Mouse (Mus musculus) erythroblast, adult 5-6 weeks (primary cell): Measurements from ENCODE around the gene Clec2g. TPM values are rescaled to one million over a fixed set of nuclear protein-coding genes. Genes with fewer than 3 reads are reported as not detected.
"Not testable (repeated sequence)": the region's sequence is repeated elsewhere in the genome, so short reads cannot be mapped to it uniquely, and the experiment has no call there.

ENCODE experiments used
- ATAC-seq: replicated peaks from 2 replicates; pipeline ENCODE4 v1.8.0; 2016; ENCODE audit warnings: moderate number of reproducible peaks, mild to moderate bottlenecking, moderate TSS enrichment, inconsistent platforms; ENCODE audit not compliant: poor library complexity, low FRiP score, severe bottlenecking
- total RNA-seq, 2 experiments: library from RNA; stranded (forward) in 1 of 2; stranded (reverse) in 1 of 2; fragments of 150-400 nt in 1 of 2; fragments of 200-764, 138-1000 nt in 1 of 2; gene quantifications; 2 replicates each; pipeline versions ENCODE4 v1.2.3 to v1.2.4; 2015 to 2017; ENCODE audit warnings: low replicate concordance in 2 of 2

The Clec2g gene
- total RNA-seq, 2 experiments from 2014 or later = not detected

DNA sequence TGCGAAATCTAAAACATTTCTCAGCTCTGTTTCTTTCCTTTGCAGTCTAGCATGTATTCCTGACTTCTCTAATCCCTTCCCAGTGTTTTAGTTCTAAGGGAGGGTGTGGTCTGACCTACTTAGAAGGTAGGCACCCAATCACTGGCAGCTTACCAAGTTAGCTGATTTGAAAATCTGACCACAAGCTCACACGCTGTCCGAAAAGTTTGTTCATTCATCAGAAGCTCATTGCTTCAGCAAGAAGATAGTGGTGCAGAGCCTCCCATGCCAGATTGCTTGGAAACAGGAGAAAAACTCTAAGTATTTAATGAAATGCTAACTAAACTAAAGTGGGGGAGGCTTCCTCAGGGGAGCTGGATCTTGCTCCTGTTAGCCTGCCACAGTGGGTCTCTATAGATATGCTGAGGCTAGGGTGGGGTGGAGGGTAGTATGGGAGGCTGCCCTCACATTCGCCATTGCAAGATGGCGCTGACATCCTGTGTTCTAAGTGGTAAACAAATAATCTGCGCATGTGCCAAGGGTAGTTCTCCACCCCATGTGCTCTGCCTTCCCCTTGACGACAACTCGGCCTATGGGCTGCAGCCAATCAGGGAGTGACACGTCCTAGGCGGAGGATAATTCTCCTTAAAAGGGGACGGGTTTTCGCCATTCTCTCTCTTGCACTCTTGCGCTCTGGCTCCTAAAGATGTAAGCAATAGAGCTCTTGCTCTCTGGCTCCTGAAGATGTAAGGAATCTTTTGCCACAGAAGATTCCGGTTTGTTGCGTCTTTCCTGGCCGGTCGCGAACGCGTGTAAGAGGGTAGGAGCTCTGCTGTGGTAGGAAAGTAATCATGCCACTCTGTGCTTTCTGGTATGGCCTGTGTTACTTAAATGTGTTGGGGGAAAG is 36.6 kb downstream of the Clec2g start:
- ATAC-seq = not testable (repeated sequence)

DNA sequence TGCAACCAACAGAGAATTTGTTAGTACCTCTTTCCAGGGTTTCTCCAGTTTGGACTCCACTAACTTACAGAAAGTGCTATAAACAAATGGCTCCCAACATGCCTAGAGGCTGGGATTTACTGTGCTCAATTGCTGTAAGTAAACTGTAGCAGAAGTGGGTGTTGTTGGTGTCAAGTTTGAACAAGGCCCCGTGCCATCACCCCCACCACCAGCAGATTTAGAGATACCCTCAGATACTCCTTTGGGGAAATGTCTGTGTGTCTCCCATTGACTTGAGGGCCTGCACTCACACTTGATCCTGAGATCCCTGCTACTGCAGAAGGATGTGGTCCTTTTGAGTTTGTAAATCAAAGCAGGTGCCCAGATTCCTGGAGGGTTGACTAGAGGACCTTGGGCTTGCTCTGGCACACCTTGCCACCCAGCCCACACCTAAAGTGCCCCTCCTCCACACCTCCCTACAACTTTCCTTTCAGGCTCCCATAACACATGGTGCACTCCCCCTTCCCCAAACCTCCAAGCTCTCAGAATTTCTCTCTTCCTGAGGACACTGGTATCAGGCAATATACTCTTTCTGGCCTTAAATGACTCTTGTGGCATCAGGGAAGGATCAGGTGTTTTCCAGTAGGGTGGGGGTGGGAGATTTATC is 37.3 kb downstream of the Clec2g start:
- no peak for ATAC-seq

DNA sequence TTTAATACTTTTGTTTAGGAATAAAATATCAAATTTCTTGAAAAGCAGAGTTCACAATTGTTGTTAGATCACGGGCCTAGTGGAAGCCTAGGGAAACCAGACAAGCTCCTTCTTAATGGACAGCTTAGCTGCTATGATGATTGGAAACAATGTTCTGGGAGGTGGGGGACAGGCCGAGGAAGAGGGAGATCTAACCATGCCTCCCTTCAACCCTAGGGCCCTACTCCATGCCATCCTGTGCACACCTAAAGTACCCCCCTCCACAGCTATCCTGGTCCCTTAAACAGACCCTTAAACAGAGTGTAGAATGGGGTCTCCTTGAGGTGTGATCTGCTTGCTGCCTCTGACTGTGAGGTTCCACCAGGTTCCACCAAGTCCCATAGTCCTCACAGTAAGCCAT is 38.0 kb downstream of the Clec2g start:
- no peak for ATAC-seq

DNA sequence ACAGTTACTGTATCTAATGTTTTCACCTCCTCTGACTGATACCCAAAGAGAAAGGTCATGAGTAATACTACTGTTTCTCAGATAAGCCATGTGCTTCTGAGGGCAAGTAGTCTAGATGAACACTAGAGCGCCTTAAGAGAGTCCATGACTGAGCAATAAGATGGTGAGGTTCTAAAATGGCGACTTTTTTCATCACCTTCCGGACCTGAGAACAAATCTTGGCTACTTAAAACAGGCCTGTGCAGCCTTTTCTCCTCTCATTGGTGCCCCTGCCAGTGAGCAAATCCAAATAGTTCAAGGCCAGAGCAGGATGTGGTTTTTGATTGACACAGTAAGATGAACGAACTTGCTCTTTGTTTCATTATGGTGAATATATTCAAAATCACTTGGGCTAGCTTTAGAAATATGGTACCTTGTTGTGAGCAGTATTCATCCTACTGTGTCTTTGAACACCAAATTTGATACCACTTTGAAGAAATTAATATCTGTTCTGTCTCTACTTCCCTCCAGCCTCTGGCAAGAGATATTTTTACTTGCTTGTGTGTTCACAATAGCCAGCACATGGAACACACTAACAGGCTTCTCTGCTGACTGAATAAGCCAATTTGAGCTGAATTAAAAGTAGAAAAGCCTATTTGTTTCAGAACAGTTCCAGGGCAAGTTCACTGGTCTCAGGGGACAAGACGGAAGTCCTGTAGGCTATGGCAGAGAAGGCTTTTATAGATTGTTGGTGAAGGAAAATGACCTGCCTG is 38.7 kb downstream of the Clec2g start:
- no peak for ATAC-seq

DNA sequence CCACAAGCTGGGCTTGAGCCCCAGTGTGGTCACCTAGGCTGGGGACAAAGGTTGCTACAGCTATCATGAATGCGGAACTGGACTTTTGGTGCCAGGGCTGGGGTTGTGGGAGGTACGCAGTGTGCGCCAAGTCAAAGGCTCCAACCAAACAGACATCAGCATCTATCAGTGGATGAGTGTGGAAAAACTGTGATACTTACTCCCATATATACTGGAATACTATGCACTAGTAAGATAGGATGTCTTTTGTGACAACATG is 39.2 kb downstream of the Clec2g start:
- ATAC-seq = no peak

DNA sequence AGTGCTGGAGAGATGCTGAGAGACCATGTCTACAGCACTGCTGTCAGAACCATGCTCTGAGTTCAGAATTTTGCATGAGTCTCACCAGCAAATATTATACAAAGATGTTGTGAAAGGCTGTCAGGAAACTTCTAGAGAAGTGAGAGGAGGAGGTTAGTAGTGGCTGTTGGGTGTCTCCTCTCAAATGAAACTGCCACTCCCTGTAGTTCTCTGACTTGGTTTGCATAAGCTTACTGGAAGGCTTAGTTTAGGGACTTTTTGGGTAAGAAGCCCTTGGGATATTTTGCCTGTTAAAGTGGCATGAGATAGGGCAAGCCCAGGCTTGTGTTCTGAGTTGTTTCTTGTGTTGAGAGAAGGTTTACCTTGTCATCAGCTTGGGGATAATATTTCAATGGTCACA is 40.7 kb downstream of the Clec2g start:
- not testable (repeated sequence) for ATAC-seq

DNA sequence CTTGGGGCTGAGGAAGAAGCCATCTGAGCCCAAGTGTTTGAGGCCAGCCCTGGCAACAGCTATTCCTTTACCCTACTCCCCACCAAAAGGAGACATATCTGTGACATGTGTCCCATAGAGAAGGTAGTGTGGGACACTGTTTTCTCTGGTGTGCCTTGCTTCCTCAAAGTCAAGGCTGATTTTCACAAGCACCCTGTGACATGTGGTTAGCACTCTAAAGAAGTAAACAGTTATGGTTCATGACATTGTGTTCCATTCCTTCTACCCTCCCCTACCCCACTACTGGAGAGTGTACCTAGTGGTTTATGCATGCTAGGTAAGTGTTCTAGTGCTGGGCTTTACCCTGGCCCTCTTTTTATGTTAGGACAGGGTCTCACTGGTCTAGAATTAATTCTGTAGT is 42.0 kb downstream of the Clec2g start:
- no peak for ATAC-seq

DNA sequence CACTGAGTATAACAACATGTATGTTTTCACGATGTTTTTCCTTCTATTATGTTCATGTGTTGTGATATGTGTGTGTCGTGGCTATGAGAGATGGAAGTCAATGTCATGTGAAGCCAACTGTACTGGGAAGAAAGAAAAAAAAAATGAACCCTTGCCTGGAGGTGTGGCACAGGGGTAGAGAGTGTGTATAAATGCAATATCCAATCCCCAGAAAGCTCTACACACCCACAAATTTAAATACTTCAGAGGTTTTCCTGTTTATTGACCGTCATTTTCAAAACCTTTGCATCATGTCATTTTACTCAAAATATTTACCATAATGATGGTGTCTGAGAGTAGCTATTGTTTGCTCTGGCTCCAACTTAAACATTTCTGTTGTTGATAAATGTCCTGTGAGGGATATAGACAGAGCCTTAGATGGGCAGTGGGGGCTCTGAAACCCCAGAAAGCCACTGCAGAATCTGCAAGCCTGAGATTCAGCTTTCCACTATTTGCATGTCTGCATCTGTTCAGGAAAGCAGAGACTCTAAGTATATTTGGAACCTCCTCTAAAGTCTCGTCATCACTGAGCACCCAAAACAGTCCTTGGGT is 47.9 kb downstream of the Clec2g start:
- ATAC-seq = not testable (repeated sequence)

DNA sequence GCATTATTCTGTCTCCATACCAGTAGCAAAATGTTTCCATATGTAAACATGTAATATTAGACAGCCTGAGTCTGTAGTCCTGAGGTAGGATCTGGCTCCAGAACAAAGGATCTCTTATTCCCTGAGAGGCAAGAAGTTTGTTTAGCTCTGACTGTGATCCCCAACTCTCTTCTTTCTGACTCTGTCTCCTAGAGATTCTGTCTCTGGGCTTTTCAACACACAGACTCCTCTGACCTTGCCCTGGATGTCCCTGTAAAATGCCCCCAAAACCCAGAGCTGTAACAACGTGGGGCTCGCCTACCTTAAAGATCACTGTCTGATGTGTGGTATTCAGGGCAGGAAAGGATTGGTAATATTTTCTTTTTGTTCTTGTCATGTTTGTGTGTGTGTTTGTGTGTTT is 58.2 kb downstream of the Clec2g start:
- ATAC-seq = no peak

DNA sequence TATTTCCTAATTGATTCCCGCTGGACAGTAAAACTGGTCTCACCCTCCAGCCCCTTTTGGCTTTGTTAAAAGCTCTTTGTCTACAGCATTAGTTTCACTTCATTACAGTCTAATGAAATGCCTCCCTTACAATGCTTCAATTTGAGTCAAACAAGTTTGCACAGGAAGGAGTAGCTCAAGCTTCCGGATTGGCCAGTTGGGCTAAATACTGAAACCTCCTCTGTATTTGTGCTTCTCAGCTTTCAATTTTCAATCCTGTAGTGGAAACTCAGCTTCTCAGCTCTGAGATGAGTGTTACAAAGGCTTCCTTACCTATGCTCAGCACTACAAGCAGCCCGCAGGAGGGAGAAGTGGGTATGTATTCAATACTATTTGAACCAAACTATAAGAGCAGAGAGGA is 58.6 kb downstream of the Clec2g start:
- ATAC-seq = no peak

DNA sequence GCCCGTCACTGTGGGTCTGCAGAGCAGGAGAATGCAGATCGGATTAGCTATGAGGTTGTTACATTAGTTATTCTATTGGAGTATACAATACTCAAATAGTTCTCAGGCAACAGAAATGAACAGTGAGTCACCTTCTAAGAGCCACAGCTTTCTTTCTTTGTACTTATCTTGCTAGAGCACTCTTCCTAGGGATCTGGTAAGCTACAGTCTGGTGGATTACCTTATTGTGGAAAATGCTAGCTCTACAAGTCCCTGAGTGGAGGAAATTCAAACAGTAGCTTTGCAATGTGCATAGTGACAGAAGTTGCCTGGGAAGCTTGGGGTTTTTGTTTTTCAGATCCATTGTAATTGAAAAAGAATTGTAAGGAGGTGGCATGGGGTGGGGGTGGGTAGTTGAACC is 59.0 kb downstream of the Clec2g start:
- no peak for ATAC-seq

DNA sequence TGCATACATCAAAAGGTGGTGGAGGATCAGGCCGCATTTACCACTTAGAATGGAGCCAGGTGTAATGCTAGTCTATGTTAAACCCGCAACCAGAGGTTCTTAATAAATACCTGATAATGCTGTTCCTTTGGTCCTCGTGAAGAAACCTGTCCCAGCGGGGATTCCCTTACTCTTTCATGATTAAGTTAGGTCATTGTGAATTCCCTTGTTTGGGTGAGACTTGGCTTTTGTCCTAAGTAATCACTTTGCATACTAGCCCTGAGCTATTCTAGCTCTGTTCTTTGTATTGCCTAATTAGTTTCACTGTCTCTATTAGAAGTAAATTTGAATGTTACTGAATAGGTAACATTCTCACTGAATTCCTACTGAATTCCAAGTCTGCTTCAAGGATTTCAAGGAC is 60.2 kb downstream of the Clec2g start:
- ATAC-seq = no peak

DNA sequence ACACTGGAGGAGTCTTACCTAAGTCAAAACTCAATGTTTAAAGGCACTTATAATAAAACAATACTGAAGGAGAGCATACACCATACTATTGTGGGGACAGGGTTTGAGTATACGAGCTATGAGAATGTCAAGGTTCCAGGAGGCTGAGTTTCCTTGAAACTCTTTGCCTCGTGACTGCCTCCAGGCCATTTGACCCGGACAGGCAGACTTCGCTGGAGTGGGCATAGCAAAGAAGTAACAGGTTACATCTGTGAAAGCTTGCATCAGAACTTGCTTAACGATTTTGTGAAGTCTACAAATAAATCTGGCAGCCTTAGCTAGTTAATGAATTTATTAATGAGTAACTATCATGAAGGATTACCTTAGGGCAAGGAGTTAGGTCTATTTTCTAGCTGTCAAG is 60.6 kb downstream of the Clec2g start:
- no peak for ATAC-seq

DNA sequence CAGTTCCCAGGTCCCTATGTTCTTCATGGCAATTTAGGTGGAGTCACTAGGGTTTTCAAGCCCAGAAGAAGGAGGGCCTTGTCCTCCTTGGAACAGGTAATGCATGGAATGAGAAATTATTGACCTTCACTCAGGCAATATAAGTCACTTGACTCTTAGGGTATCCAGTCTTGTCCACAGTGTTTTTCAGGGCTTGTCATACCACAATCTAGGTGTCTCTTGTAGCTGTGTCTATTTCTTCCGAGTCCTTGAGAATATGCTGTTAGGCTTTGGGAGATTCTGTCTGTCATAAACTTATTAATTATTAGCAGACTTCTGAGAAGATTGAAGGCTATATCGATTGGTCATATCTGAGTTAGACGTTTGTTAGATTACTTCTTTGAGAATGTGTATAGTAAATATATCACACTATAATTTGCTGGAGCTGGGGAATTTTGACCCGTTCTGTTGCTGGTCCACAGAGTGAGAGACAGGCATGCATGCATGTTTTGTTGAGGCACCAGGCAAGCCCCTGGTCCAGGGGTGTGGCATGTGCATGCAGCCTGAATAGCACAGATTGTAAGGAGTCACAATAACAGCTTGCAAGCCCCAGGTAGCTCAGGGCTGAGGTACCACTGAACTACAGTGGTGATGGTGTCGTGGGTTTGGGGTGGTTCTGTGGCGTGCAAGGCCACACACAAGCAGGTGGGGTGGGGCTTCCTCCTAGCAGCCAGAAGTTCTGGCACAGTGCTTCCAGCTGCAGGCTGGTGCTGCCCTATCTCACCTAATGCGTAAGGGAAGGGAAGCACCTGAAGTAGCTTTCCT is 61.3 kb downstream of the Clec2g start:
- ATAC-seq = peak; percentile 28

DNA sequence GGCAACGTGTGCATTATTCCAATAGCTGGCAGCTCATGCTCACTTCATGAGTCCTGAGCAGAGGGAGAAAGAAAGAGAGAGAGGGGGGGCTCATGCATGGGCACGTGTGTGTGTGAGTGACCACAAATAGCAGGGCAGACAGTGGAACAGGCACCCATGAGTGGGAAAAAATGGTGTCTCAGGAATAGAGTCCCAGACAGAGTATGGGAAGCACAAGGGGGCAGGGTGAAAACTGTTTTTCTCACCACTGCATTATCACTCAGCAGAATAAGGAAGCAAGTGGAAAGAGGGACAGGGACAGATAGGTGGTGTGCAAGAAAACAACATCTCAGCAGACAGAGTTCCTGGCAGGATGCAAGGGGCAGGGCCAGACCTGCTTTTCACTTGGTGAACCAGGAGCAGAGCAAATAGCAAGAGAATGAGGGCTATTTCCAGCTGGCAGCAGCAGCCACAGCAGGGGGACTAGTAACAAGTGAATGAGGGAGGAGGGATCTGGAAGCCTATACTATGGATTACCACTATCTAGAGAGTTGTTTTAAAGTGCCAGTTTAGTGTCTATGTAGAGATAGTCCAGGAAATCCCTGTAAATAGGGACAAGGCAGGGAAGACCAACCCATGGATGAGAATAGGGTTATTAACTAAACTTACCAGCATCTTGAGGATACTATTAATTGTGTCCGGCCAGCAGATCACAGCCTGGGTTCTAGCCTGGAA is 62.0 kb downstream of the Clec2g start:
- peak; percentile 69 for ATAC-seq

DNA sequence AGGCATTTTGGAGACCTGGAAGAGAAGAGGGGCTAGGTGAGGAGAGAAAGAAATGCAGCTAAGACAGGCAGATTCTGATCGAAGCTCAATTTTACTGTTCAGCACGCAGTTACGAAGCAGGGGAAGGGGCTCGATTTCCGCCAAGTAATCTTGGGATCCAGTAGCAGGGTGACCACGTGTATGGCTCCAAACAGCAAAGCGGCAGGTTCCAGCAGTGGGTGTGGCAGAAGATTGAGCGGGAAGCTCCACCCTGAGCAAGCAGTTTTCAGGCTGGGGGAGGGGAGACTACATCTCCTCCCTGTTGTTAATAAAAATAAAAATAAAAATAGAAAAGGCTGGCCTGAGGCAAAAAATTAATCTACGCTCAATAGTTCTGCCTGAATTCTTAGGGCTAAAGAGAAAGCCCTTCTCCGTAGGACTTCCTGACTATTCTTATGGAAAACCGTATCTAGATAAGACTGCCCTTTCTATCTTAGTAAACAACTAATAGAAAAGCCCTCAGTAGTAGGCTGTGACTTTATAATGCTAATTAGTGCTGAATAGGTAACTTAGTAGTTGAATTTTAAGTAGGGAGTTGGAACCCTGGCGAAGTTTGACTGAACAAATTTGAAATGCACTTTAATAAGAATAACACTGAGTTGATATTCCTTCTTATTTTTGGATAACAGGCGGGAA is 62.7 kb downstream of the Clec2g start:
- ATAC-seq = no peak

DNA sequence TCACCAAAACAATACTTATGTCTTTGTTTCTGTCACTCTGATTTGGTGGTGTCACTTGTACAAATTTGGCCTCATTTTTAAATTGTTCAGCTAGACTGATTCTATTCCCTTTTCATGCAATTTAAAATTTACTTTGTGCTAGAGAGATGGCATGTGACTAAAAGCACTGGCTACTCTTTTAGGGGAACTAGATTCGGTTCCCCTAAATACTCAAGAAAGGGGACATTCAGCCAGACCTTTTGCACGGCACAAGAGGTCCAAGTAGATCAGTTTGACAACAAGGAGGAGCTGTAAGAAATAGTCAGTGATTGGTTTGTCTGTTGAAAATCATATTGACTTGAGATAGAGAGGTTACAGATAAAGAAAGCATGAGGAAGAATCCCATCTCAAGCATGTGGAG is 67.2 kb downstream of the Clec2g start:
- ATAC-seq = no peak

DNA sequence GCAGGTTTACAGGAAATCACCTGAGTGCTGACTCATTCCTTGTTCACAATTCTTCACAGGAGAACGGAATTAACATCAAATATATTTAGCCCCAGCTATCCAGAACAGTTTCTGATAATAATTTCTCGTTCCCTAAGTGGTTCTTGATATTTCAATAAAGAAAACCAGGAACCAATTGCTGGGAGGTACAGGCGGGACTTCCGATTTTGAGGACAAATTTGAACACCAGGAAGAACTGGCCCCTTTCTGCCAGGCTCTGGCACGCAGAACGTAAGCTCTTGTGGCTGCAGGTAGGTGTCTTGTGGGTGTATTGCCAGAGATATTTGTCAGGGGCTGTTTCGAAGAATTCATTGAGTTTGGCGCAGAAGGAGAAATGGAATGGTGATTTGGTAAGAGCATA is 74.4 kb downstream of the Clec2g start:
- ATAC-seq = no peak
